Mouse (Mus musculus) mesoderm, embryonic 11.5 days (tissue): ENCODE measurements around the gene Tac2.

Experiments used
- DNase-seq: peaks from one replicate; pipeline ENCODE4 v3.0.0-alpha.2; 2012; ENCODE audit warnings: low read depth, low spot score

Tac2 gene

DNA sequence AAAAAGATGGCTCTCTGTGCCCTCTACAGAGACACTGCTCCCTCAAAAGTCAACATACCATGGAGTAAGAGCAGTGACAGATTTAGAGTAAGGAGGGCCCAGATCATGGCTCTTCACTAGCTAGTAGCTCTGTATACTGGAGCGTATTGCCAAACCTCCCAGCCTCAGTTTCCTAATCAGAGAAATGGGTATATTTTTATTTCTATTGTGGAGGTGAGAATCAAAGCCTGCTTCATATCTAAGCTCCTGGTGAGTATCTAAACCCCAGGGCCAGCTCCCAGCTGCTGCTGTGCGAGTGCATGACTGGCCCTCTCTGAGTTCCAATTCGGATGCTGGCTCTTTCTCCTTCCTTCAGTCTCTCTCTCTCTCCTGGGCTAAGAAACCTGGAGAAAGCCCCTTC lies at the start of gene Tac2:
Gene Tac2, plus strand, starts transcription at position 301 of the 400 bp plus-strand sequence.
- no peak for DNase-seq

- DNase-seq: peak; percentile 86
These were observed 49.3 kb upstream of the Tac2 start for GRCm38 (mm10) chr10:127674794-127675522.

- no peak for DNase-seq
These were observed 48.3 kb upstream of the Tac2 start for GRCm38 (mm10) chr10:127675859-127676398.

- DNase-seq: peak; percentile 99
These were observed 47.4 kb upstream of the Tac2 start for GRCm38 (mm10) chr10:127676691-127677548.

DNA sequence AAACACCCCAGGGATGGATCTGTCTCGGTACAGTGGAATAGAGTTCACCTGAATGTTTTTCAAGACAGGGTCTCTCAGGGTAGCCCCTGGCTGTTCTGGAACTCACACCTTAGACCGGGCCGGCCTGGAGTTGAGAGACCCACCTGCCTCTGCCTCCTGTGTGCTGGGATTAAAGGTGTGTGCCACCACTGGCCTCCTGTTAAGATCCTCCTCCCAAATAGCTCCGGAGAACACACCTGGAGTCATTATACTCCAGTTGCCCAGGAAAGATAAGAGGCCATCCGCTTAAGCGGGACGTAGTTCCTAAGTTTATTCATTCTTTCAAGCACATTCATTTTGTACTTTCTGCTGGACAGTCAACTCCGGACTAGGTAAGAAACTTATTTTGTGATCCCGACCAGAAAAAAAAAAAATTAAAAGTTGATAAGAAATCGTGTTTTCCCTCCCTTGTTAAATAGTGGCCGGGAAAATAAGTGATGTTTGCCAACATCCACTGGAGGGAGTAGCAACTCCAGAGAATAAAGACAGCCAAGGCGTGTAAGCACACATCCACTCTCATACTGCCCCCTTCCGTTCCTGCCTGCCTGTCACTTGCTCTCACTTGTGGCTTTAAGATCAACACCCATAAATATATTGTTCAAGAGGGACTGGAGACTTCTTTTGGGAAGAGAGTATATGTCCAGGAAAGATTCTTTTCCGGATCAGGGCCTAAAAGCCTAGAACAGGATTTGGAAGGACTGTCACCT lies 46.5 kb upstream of the Tac2 start:
- peak; percentile 69 for DNase-seq

DNA sequence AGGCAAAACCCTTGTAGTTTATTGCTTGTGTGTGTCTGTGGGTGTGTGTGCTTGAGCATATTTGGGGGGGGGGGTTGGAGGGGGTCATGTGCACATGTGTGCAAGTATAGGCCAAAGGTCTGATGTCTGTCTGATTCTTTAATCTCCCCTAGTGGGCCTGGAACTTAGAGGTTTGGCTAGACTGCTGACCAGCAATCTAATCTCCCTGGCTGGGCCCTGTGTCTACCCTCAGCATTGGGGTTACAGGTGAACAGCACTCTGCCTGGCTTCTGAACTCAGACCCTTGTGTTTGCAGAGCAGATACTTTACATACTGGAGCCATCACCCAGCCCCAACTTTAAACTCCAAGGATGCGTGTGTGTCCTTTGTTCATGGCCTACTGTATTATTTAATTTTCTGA lies 45.1 kb upstream of the Tac2 start:
- DNase-seq: no peak

GRCm38 (mm10) chr10:127679881-127680280 lies 44.4 kb upstream of the Tac2 start:
- no peak for DNase-seq

DNA sequence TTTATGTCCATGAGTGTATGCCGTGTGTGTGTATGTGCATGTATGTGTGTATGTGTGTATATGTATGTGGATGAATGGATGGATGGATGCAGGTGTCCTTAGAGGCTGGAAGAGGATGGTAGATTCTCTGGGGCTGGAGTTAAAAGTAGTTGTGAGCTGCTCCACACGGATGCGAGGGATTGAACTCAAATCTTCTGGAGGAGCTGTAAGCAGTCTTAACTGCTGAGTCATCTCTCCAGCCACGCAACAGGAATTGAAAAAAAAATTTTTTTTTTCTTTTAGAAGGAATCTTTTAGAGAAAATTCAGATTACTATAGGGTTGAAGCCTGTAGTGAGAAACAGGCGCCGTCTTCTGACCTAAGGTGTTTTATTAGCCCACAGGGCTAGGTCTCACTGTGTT lies 41.4 kb upstream of the Tac2 start:
- DNase-seq: no peak

- no peak for DNase-seq
These were observed 33.2 kb upstream of the Tac2 start for GRCm38 (mm10) chr10:127691053-127691452.

DNA sequence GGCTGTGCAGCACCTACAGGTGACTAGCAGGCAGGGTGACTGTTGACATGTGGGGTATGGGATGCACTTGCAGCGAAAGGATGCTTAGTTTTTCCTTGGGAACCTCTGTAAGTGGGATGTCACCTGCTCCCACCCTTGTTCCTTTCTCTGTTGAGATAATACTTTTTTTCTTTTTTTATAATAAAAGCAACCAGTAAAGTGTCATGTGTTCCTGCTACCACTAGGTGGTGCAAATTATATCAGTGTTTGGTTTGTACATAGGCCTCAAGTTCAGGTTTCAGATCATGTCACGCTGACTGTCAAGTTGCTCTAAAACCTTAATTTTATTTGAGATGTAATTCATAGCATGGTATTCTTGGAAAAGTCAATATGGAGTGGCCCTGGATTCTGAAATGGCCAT lies 29.6 kb upstream of the Tac2 start:
- peak; percentile 24 for DNase-seq

DNA sequence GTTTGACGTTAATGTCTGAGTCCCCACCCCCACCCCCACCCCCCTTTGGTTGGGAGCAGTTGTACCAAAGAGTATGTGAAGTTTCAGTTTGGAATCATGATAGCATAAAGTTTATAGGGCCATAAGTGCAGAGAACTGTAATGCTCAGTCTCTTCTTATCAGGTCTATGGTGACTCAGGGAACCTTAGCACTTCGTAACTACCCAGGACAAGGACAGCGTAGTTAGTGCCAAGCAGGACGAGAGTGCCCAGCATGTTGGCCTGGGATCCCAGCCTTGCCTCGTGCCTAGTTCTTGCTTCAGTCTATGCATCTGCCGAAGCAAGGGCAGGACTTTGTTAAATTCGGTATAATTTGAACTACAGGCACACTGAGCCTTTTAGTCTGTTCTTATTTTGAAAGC lies 28.5 kb upstream of the Tac2 start:
- no peak for DNase-seq

- DNase-seq: no peak
These were observed 25.3 kb upstream of the Tac2 start for GRCm38 (mm10) chr10:127698966-127699365.

GRCm38 (mm10) chr10:127703299-127703698 lies 21.0 kb upstream of the Tac2 start:
- DNase-seq: peak; percentile 33

GRCm38 (mm10) chr10:127704293-127704692 lies 20.0 kb upstream of the Tac2 start:
- no peak for DNase-seq

DNA sequence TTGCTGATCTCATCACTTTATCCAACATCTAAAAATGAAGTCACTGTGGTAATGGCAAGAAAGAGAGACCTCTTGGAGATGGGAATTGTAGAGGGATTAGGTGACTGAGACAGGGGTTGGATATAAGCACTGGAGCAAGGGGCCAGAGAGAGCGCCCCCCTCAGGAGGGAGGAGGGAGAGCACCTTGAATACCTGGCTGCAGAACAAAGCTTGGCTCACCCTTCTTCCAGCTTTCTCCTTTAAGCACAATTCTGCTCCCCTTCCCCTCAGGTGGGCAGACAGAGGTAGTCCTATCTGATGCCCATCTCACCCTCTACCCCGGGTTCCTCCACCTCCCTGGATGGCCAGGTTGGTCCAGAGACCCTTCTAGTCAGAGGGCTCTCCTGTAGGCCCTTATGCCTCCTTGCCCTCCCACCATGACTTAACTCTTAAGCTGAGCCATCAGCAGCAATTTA lies 19.5 kb upstream of the Tac2 start, which contains the start of gene Myo1a:
Gene Myo1a, plus strand, starts transcription at position 405 of the 455 bp plus-strand sequence.
- DNase-seq: no peak

DNA sequence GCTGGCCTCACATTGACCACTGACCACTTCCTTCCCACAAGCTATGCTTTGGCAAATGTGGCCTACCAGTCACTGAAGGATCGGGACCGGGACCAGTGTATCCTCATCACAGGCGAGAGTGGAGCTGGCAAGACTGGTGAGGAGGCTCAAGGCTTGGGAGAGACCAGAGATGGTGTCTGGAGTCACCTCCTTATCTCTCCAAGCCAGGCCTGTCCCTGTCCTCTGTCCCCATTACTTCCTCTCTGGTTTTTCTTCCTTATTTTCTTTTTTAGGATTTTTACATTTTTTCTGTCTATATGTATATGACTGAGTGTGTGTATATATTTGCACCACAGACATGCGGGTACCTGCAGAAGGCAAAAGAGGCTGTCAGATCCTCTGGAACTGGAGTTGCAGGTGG lies 18.5 kb upstream of the Tac2 start:
- no peak for DNase-seq

DNA sequence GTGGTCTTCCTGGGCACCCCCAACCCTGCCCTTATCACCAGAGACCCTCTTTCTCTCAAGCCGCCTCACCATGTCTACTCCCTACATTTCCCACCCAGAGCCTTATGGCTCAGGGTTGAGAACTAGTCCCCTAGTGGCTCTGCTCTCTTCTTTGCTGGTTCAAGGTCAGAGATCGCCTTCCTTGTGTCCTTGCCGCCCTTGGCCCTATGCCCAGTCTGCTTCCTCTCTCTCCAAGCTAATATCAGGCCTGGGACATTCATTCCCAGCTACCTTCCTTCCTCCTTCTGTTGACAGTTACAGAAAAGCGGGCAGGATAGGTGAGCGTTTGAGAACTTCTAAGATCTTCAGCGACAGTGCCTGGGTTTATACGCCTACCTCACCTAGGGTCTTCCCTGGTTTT lies 16.6 kb upstream of the Tac2 start:
- DNase-seq: no peak

- no peak for DNase-seq
These were observed 15.4 kb upstream of the Tac2 start for GRCm38 (mm10) chr10:127708850-127709370.

DNA sequence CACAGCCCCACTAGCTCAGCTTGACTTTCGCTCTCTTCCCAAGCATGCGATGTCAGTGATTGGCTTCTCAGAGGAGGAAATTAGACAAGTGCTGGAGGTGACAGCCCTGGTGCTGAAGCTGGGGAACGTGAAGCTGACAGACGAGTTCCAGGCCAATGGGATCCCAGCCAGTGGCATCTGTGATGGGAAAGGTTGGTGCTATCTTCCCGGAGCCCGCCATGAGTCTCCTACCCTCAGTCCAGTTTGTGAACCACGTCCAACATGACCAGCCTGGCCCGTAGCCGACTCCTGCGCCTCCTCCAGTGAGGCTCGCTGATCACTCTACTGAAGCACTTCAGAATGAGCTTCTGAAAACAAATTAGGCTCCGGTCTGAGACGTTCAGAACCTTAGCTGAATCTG lies 13.9 kb upstream of the Tac2 start:
- no peak for DNase-seq

GRCm38 (mm10) chr10:127712736-127713135 lies 11.5 kb upstream of the Tac2 start:
- DNase-seq: no peak

DNA sequence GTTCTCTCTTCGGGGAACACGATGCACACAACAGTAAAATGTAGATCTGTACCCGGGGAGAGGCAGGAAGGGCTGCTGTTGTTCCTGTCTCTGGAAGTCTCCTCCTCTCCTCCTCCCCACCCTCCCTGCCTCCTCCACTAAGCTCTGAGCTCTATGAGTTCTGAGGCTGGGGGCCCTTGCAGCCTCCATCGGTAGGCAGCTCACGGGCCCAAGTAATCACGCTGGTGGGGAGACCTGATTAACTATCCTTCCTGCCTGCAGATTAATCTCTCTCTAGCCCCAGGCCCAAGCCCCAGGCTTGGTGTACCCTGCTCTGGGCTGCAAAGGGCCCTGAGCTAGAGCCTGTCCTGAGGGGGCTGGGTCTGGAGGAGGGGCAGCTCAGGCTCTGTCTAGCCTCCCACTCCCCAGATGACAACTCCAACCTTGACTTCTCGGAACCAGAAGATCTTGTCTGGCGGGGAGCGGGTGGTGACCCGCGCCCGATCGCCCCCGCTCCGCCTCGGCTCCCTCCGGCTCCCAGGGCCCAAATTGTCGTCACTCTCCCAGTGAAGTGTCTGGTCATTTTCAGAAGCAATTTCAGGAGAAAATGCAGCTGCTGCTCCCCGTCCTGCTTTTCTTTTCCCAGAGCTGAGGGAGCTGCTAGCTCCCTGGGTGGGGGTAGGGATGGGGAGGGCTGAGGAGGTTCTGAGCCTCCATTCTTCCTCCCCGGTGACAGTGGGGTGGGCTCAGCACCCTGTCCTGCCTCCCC lies 2.4 kb upstream of the Tac2 start:
- no peak for DNase-seq
